Mouse (Mus musculus): Measurements from ENCODE around the gene Lrp10.

GRCm38 (mm10) chr14:54477172-54477909 is 13.4 kb downstream of the Lrp10 start:
- TF ChIP-seq CTCF (IDR thresholded peaks at IDR 0.05; ENCODE audit: low read depth): no peak
- no peak for TF ChIP-seq EP300 (IDR thresholded peaks at IDR 0.05; ENCODE audit: low read depth)

Data from liver, postnatal 0 days (tissue).